Mouse (Mus musculus): ENCODE measurements around the gene Shf. TPM values are rescaled to one million over a fixed set of nuclear protein-coding genes. Genes with fewer than 3 reads are reported as not detected.

Gene Shf
- total and polyA plus RNA-seq, 3 experiments: 0.22 to 0.27 TPM; not detected in 1

DNA sequence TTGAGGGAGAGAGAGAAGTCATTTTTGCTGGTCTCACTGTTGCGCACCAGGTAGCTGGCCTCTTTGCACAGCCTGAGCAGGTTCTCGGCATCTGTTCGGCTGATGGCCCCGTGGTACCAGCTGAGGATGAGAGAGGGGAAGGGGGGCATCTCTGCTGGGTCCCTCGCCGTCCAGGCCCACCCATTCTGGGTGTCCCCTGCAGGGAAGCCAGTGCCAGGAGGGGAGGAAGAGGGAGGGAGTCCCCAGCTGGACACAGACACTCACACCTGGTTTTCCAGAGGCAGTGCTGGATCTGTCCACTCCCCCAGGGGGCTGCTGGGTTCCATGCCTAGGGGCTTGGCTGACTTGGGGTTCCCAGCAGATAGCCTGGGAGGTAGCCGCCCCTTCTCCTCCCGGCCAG, 15.2 kb downstream of the Shf start:
- H3K4me1 ChIP-seq (ENCODE audit: insufficient read depth, low read depth, low read length): peaks cover 6% of the 10 kb centered on the region
- H3K36me3 ChIP-seq (replicated peaks): no peaks in the 10 kb centered on the region
- TF ChIP-seq POLR2AphosphoS5 (IDR thresholded peaks at IDR 0.05; ENCODE audit: insufficient replicate concordance, low read depth, low read length) (no peak), GATA2 (IDR thresholded peaks at IDR 0.05; ENCODE audit: borderline replicate concordance, low read depth, low read length) (no peak), GATA1 (IDR thresholded peaks at IDR 0.05; ENCODE audit: borderline replicate concordance, low read length) (no peak), TAL1 (conservative IDR thresholded peaks at IDR 0.05; ENCODE audit: low read depth, low read length) (no peak), CTCF (IDR thresholded peaks at IDR 0.05; ENCODE audit: low read depth, low read length) (no peak)
- ATAC-seq (ENCODE audit: extremely low read depth, insufficient number of reproducible peaks, low FRiP score, poor library complexity, severe bottlenecking) (no peak), DNase-seq (ENCODE audit: low spot score) (no peak)
- H3K9me3 ChIP-seq (replicated peaks): no peaks in the 10 kb centered on the region
- H3K27me3 ChIP-seq (ENCODE audit: insufficient read depth, low read length): peaks cover 62% of the 10 kb centered on the region
- no peak overlapping the region for H3K4me3 ChIP-seq (ENCODE audit: low read depth, low read length)

DNA sequence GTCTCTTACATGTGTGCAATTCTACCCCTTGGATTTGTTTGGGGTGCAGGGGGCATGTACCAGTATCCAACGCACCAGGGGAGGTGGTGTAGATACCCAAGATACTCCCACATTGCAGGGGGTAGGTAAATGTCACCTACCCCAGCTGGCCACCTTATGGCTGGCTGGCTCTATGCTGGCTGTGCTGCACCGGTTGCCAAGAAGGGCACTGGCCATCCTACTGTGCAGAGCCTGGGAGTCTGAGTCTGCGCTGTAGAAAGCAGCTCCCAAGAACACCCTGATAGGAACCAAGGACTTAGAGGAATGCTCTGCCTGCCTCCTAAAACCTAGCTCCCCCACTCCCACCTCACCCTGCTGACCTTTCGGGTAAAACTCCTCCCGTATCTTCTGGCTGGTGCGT, 16.0 kb downstream of the Shf start:
- Histone ChIP-seq H3K9me3 (replicated peaks) (no peaks in the 10 kb centered on the region), H3K4me3 (ENCODE audit: low read depth, low read length) (no peak overlapping the region), H3K4me1 (ENCODE audit: insufficient read depth, low read depth, low read length) (peaks cover 14% of the 10 kb centered on the region), H3K36me3 (replicated peaks) (no peaks in the 10 kb centered on the region), H3K27me3 (ENCODE audit: insufficient read depth, low read length) (peaks cover 67% of the 10 kb centered on the region)
- ATAC-seq (ENCODE audit: extremely low read depth, insufficient number of reproducible peaks, low FRiP score, poor library complexity, severe bottlenecking): no peak
- TF ChIP-seq POLR2AphosphoS5 (IDR thresholded peaks at IDR 0.05; ENCODE audit: insufficient replicate concordance, low read depth, low read length) (no peak), CTCF (IDR thresholded peaks at IDR 0.05; ENCODE audit: low read depth, low read length) (no peak), GATA1 (IDR thresholded peaks at IDR 0.05; ENCODE audit: borderline replicate concordance, low read length) (no peak), TAL1 (conservative IDR thresholded peaks at IDR 0.05; ENCODE audit: low read depth, low read length) (no peak), GATA2 (IDR thresholded peaks at IDR 0.05; ENCODE audit: borderline replicate concordance, low read depth, low read length) (no peak)
- no peak for DNase-seq (ENCODE audit: low spot score)

DNA sequence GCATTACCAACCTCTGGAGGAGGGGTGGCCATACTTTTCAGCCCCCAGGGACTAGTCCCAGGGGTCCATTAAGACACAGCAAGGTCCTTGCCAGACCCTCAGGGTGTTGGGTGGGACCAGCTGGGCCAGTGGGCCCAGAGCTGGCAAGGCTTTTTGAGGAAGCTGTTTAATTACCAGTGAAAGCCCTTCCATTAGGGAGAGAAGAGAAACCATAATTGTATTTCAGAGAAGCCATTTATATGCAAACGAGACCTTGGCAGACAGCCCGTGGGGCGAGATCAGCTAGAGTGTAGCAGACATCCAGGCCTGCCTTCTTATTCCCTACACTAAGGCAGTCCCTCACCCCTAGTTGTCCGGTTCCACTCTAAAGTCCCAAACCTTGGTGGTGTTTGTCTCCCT, 17.0 kb downstream of the Shf start:
- Histone ChIP-seq H3K36me3 (replicated peaks) (no peaks in the 10 kb centered on the region), H3K4me1 (ENCODE audit: insufficient read depth, low read depth, low read length) (peaks cover 16% of the 10 kb centered on the region), H3K9me3 (replicated peaks) (no peaks in the 10 kb centered on the region), H3K4me3 (ENCODE audit: low read depth, low read length) (no peak overlapping the region), H3K27me3 (ENCODE audit: insufficient read depth, low read length) (peaks cover 72% of the 10 kb centered on the region)
- TF ChIP-seq POLR2AphosphoS5 (IDR thresholded peaks at IDR 0.05; ENCODE audit: insufficient replicate concordance, low read depth, low read length) (no peak), CTCF (IDR thresholded peaks at IDR 0.05; ENCODE audit: low read depth, low read length) (no peak), GATA1 (IDR thresholded peaks at IDR 0.05; ENCODE audit: borderline replicate concordance, low read length) (no peak), TAL1 (conservative IDR thresholded peaks at IDR 0.05; ENCODE audit: low read depth, low read length) (no peak), GATA2 (IDR thresholded peaks at IDR 0.05; ENCODE audit: borderline replicate concordance, low read depth, low read length) (no peak)
- no peak for ATAC-seq (ENCODE audit: extremely low read depth, insufficient number of reproducible peaks, low FRiP score, poor library complexity, severe bottlenecking)
- no peak for DNase-seq (ENCODE audit: low spot score)

DNA sequence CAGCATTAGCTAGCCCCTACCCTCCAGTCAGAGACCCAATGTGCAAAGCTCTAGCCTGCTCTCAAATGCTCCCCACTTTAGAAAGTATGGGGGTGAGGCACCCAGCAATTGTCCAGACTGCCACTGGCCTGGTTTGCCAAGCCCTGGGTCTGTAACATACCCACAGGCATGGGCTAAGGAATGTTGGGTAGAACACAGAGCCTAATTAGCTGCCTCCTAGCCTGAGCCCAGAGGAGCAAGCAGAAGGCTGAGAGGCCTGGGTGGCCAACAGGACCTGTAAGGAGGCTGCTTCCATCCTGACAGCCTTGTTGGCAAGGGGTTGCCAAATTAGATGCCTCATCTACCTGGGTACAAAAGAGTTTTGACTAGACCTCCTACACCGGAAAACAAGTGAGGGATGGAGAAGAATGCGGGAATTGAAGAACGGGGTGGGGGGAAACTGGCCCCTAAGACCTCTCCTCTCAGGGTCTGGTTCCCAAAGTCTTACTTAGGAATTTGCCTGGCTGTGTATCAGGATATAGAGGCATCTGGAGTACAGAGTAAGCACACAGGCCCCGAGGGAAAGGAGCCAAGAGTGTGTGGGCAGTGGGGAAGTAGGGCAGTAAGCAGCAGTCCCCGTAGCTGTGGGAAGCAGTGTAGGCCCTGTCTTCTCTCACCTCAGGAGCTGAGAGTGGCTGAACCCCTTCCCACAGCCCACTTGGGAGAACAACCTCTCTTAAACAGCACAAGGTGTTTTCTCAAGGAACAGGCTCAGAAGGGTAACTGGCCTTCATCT, 17.6 kb downstream of the Shf start:
- Histone ChIP-seq H3K4me1 (ENCODE audit: insufficient read depth, low read depth, low read length) (peaks cover 16% of the 10 kb centered on the region), H3K27me3 (ENCODE audit: insufficient read depth, low read length) (peaks cover 72% of the 10 kb centered on the region), H3K36me3 (replicated peaks) (no peaks in the 10 kb centered on the region), H3K9me3 (replicated peaks) (no peaks in the 10 kb centered on the region), H3K4me3 (ENCODE audit: low read depth, low read length) (no peak overlapping the region)
- ATAC-seq (ENCODE audit: extremely low read depth, insufficient number of reproducible peaks, low FRiP score, poor library complexity, severe bottlenecking): no peak
- TF ChIP-seq GATA1 (IDR thresholded peaks at IDR 0.05; ENCODE audit: borderline replicate concordance, low read length) (no peak), CTCF (IDR thresholded peaks at IDR 0.05; ENCODE audit: low read depth, low read length) (no peak), TAL1 (conservative IDR thresholded peaks at IDR 0.05; ENCODE audit: low read depth, low read length) (no peak), GATA2 (IDR thresholded peaks at IDR 0.05; ENCODE audit: borderline replicate concordance, low read depth, low read length) (no peak), POLR2AphosphoS5 (IDR thresholded peaks at IDR 0.05; ENCODE audit: insufficient replicate concordance, low read depth, low read length) (no peak)
- DNase-seq (ENCODE audit: low spot score): no peak

DNA sequence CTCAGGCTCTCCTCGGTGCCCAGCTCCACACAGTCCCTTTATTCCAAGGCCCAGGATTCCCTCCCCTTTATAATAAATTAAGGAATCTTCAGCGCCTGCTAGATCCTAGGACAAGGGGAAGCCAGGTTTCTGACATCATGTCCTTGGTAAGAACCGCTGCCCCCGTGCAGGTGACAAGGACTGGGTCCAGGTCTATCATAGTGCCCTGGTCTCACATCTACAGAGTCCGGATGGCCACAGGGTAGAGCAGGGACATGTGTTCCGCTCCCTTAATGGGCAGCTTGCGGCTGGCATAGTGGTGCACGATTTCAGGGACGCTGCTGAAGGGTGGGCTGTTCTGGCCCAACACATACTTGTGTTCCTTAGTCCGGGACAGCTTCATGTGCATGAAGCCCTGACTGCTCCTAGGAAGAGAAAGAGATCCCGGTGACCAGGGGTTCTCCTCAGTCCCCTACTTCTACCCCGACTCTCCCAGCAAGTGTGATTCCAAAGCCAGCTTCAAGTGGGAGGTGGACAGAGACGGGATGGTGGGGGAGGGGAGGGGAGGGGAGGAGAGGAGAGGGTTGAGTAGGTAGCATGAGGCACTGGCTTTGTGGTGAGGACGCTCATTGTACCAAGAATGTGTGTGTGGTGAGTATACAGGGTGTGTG, 19.7 kb downstream of the Shf start:
- Histone ChIP-seq H3K4me1 (ENCODE audit: insufficient read depth, low read depth, low read length) (peaks cover 16% of the 10 kb centered on the region), H3K36me3 (replicated peaks) (no peaks in the 10 kb centered on the region), H3K9me3 (replicated peaks) (no peaks in the 10 kb centered on the region), H3K27me3 (ENCODE audit: insufficient read depth, low read length) (peaks cover 72% of the 10 kb centered on the region), H3K4me3 (ENCODE audit: low read depth, low read length) (peak overlapping the region; percentile 73)
- no peak for ATAC-seq (ENCODE audit: extremely low read depth, insufficient number of reproducible peaks, low FRiP score, poor library complexity, severe bottlenecking)
- no peak for DNase-seq (ENCODE audit: low spot score)
- TF ChIP-seq GATA1 (IDR thresholded peaks at IDR 0.05; ENCODE audit: borderline replicate concordance, low read length): no peak
- no peak for TF ChIP-seq POLR2AphosphoS5 (IDR thresholded peaks at IDR 0.05; ENCODE audit: insufficient replicate concordance, low read depth, low read length)
- TF ChIP-seq TAL1 (conservative IDR thresholded peaks at IDR 0.05; ENCODE audit: low read depth, low read length): no peak
- TF ChIP-seq GATA2 (IDR thresholded peaks at IDR 0.05; ENCODE audit: borderline replicate concordance, low read depth, low read length): no peak
- no peak for TF ChIP-seq CTCF (IDR thresholded peaks at IDR 0.05; ENCODE audit: low read depth, low read length)

DNA sequence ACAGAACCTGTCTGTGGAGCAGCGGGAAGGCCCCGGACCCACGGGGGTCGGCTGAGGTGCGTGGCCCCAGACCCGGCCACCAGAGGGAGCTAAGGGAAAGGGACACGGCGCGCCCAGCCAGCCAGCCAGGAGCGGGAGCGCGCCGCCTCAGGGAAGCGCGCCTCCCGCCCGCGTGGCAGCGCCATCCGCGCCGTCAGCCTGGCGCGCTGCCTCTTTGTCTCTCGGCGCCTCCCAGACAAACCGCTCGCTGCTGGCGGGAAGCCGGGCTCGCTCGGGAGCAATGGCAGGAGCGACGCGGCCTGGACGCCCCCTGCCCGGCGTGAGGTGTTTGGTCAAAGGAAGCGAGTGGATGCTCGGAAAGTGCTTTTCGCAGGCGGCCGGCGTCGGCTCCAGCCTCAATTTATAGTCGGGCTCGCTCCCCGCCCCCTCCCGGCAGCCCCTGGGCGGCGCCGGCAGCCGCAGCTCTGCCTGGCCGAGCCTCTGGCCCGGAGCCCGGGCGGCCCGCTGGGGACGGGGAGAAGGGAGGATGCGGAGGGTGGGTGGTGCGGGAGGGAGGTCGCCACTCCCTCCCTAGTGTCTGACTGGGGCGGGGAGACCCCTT, 20.3 kb downstream of the Shf start:
- ATAC-seq (ENCODE audit: extremely low read depth, insufficient number of reproducible peaks, low FRiP score, poor library complexity, severe bottlenecking) (peak; percentile 61; the same call in 1 of the 2 replicates), DNase-seq (ENCODE audit: low spot score) (peak; percentile 73)
- H3K36me3 ChIP-seq (replicated peaks): no peaks in the 10 kb centered on the region
- H3K4me3 ChIP-seq (ENCODE audit: low read depth, low read length): peak overlapping the region; percentile 73
- peaks cover 16% of the 10 kb centered on the region for H3K4me1 ChIP-seq (ENCODE audit: insufficient read depth, low read depth, low read length)
- H3K9me3 ChIP-seq (replicated peaks): no peaks in the 10 kb centered on the region
- H3K27me3 ChIP-seq (ENCODE audit: insufficient read depth, low read length): peaks cover 70% of the 10 kb centered on the region
- TF ChIP-seq GATA2 (IDR thresholded peaks at IDR 0.05; ENCODE audit: borderline replicate concordance, low read depth, low read length) (no peak), CTCF (IDR thresholded peaks at IDR 0.05; ENCODE audit: low read depth, low read length) (peak; percentile 31; the same call in 1 of the 2 replicates)
